Mouse (Mus musculus) heart, postnatal 10 days (tissue): Measurements from ENCODE around the gene Abhd4. TPM values are rescaled to one million over a fixed set of nuclear protein-coding genes. Genes with fewer than 3 reads are reported as not detected.
"Not testable (repeated sequence)": the region's sequence is repeated elsewhere in the genome, so short reads cannot be mapped to it uniquely, and the experiment has no call there.

Experiments
- DNase-seq, 2 experiments: peaks; one replicate each; pipeline ENCODE4 v3.0.0; 2021
- intact Hi-C: fragments of 180-260 bp; cut with DNase I; formaldehyde crosslinking; loops from one replicate; pipeline ENCODE4 v1.15.1; 2025
- total RNA-seq, 2 experiments: library from RNA; stranded (reverse); gene quantifications; 2 replicates each; pipeline ENCODE4 v1.2.3; 2021

Gene Abhd4
- total RNA-seq, 2 experiments from 2014 or later: 55.9 to 67.1 TPM

DNA sequence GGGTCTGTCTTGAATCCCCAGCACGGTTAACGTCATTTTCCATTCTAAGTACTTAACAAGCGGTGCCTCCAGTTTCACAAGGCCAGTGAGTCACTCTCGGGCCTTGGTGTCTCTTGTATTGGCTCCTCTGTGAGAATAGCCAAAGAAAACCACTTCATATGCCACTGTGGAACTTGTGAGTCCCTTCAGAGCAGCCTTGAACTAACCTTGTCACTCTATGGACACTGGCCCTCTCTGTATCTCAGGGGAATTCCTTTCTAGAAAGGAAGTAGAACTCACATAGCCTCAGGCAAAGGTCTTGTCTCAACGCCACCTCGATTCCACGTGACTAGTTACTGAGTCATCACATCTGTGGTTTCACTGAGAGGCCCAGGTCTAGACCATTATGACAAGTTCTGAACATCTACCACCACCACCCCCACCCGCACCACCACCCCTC is 31.7 kb upstream of the Abhd4 start:
- DNase-seq: no peak
- intact Hi-C loops: no loop called here

DNA sequence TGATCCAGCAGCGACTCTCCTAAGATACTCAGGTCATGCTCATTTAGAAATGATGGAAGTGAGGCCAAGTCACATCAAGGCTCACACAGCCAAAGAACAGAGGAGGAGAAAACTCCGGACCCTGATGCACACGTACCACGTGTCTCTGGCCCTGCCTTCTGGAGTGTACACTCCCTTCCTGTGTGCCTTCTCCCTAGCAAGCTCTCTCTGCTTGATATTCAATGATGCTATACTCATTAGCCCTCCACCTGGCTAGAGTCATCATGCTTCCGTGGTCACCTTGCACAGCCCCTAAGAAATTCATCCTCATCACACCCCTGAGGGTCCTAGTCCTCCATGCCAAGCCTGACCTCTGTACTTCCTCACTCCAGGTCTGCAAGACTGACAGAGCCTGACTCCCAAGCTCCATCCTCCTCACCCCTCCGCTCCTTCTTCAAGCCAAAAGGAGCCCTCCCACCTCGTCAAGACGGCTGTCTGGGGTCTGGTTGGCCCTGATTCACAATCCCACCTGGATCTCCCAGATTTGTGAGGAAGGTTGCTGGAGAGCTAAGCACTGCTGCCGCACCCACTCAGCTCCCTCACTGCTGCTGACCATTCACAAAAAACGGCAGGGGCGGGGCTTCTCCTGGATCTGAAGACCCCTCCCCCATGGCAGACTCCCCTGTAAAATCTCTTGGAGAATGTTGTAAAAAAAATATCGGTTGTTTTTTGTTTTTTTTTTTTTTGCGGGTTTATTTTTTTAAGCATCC is 30.5 kb upstream of the Abhd4 start:
- intact Hi-C loops: no loop called here
- DNase-seq: no peak

DNA sequence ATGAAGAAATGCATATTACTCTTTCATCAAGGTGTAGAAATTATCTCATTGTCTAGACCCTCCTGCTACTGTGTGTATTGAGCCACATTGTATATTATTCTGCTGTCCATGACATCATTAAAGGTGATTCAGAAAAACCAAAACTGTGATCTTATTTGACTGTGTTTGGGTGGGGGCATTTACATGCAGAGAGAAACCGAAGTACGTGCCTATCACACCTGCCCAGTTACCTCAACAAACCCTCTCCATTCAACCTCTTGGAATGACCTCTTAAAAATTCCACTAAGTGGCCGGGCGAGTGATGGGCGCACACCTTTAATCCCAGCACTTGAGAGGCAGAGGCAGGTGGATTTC is 29.9 kb upstream of the Abhd4 start:
- intact Hi-C loops: no loop called here
- DNase-seq: no peak

DNA sequence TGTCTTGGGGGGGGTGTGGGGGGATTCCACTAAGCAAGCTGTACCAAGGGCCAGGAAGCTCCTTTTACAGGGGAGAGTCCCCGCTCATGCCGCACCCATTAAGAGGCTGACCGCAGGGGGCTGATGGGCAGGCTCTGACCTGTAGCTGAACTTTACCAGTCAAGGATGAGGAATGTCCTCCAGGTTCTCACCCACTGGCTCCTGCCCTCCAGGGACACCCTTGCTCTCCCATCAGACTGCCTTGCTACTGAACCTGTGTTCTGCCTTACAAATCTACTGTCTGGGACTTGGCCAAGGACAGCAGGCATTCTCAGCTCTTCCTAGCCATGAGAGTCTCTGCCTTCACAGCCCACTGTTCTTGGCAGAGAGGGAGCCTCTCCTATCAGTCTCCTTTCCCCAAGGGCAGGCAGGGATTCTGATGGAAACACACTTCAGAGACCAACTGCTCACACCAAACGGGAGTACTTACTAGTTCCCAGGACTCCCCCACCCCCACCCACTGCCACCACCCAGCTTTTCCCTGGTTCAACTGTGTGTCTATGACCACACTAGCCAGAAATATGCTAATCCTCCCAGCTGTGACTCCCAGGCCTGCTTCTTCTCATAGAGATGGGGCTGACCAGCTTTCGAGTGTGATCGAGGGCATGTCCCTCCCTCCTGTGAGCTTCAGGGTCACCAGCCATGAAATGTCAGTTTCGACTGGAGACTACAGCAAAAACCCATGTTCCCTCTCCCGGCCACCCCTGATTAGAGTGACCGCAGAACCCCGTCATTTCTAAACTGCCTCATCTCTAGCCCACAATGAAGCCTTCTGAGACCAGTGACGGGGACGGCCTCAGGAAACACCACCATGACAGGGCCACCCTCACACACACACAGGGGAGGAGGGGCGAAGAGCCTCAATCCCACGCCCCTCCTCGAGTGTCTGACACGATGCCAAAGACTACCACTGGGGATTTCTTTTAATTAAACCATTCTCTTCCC is 29.2 kb upstream of the Abhd4 start:
- peak; percentile 54 to 56 for DNase-seq

DNA sequence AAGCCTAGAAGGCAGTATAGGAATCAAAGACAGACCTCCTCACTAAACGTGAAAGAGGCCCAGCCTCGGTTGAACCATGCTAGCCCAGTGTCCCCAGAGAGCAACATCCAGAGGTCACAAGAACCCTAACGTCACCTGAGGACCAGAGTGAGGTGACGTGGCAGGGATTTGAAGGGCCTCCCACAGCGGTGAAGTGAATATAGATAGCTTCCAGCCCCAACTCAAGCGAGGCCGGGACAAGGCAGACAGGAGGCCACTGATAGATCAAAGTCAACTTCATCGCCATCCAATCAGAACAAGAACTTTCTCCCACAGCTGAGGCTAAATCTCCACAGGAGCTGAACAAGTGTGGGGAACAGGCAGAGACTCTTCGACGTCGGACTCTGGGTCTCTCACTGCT is 28.3 kb upstream of the Abhd4 start:
- intact Hi-C loops: loop anchor here (5.0 kb wide), 2 partner anchors 163 to 417 kb away; partner anchors contain the start of genes Cdh24 and Gm17606
- no peak for DNase-seq

More for the DNA sequence above, 29.2 kb upstream of the Abhd4 start:
- intact Hi-C loops: loop anchor here (5.0 kb wide), 2 partner anchors 162 to 418 kb away; partner anchors contain the start of genes Cdh24 and Gm17606

DNA sequence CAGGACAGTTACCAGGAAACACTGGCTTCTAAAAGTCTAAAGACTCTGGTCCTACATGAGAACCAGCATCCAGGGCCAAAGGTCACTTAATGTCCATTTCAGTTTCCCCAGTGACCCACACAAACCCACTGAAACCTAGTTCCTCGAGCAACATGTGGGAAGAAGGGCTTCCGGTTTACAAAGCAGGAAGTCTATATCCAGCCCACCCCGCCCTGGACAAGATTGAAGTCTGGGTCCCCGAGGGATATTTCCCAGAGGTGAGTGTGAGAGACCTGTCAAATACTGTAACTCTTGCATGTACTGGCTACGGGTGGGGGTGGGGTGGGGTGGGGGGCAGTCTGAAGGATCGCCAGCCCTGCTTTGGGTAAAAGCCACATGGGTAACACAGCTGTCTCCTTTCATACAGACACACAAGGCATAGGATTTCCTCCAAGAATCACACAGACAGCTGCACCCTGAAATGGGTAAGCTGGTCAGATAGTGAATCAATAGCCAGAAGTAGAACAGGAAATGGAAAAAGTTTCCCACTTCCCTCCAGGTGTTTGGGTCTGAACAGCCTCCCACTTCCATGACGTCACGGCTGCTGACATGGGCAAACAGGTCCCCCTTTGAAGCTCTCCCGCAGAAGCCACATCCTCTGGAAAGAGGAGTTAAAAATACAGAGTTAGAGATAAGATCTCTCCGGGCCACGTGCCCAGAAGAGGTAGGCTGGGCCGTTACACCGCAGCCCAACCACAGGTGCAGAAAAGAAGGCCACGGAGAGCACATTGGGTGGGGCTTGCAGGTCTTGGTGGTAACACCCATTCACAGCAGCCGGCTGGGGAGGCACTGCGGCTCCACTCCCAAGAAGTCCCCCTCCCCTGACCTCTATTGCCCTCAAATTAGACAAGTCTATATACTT is 26.8 kb upstream of the Abhd4 start:
- intact Hi-C loops: loop anchor here (5.0 kb wide), 2 partner anchors 165 to 415 kb away; partner anchors contain the start of genes Cdh24 and Gm17606
- DNase-seq: peak; percentile 72 to 79

DNA sequence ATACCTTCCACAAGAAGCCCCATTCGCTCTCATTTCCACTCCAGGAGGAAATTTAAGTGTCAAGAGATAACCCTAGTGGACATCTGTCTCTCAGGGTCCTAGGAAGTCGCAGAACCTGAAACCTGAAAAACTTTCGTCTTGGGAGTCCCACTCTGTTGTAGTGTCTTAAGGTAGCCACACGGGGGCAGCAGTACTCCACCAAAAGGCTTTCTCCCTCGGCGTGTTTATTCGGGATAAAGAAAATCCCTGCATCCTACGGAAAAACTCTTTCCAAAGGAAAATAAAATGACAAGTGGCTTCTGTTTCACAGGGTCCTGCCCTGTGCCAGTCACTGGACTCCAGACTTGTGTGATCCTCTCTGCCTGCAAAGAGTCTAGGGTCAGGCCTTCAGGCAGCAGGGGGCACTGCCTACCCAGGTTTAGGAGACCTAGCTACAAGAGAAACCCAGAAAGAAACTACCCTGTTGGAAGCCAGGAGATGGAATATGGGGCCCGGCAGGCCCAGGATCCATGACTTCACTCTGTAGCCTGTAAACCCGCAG is 26.0 kb upstream of the Abhd4 start:
- intact Hi-C loops: loop anchor here (1.0 to 5.0 kb wide), 5 partner anchors 166 to 414 kb away; partner anchors contain the start of genes Cdh24 and Gm17606
- peak; percentile 80 to 84 for DNase-seq

DNA sequence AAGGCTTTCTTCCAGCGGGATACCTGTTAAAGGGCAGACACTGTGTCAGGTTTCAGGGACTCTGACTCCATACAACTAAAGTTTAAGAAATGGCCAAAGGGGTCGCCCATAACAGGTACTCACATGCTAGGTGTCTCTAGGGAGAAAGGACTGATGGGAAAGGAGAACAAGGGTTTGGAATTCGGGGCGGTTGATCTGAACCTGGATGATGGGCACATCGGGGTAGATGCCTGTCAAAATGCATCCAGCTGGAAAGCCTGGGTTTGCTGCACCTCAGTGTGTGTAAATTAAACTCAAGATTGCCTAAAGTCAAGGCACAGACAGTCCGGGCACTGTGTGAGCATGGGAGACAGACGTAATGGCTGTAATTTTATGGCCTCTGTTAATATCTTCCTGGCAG is 25.5 kb upstream of the Abhd4 start:
- intact Hi-C loops: loop anchor here (1.0 to 5.0 kb wide), 5 partner anchors 166 to 414 kb away; partner anchors contain the start of genes Cdh24 and Gm17606
- no peak for DNase-seq

DNA sequence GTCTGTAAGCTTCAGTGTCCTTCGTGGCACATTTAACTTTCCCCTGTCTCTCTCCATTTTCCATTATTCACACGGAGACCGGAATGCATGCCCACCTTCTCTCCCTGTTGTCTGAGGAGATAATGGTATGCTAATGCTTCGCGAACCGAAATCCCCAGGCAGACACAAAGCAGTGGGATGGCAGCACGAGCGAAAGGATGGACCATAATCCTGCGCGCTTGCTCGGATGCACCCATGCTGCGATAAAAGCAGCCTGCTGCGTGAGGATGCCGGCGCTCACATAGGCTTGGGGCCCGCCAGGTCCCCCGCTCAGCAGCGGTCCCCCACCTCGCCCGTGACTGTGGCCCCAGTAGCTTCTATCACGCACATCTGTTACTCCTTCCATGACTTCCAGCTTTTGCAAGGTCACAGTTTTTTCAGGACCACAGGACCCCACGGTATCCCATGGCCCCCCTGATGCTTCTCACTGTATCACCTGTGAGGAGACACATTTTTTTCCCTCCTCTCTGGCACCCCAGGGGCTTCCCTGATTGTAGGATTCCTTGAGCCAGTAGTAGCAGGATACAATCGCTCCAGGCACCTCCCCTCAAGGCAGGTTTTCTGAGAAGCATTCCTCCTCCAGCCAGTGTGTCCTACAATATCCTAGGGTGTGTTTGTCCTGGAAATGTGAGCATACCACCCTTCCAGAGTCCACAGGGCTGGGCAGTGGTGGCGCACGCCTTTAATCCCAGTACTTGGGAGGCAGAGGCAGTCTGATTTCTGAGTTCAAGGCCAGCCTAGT is 24.9 kb upstream of the Abhd4 start:
- DNase-seq: no peak
- intact Hi-C loops: loop anchor here (1.0 to 5.0 kb wide), 5 partner anchors 167 to 413 kb away; partner anchors contain the start of genes Cdh24 and Gm17606

DNA sequence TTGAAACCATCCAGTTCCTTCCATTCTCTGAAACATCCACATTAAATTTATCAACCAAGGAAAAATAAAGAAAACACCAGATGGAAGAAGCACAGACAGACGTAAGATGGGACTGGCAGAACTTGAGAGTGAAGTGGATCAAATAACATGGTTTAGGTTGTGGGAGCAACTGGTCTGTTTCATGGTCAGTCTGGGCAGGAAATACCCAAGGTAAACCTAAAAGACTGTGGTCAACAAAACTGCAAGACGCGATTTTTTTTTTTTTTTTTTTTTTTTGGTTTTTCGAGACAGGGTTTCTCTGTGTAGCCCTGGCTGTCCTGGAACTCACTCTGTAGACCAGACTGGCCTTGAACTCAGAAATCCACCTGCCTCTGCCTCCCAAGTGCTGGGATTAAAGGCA is 24.1 kb upstream of the Abhd4 start:
- not testable (repeated sequence) for DNase-seq
- intact Hi-C loops: loop anchor here (2.0 to 5.0 kb wide), 3 partner anchors 168 to 412 kb away; partner anchors contain the start of genes Cdh24 and Gm17606

DNA sequence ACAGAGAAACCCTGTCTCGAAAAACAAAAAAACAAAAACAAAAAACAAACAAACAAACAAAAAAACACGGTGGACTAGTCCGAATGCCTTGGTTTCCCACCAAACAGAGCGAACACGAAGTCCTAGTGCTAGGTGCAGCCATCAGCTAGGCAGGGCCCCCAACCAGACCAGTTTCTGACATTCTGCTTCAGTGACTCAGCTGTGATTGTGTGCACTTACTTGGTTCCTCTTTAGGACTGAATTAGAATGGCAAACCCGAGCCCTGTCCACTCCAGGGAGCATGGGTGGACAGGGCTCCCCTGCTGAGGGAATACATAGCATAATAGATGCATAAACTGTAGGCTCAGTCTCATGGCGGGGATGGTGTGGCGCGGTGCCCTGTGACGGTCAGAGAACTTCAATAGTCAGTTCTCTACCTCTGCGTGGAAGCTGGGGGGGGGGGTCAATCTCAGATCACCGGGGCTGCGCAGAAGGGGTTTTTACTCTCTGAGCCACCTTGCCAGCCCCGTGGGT is 23.3 kb upstream of the Abhd4 start:
- DNase-seq: no peak
- intact Hi-C loops: no loop called here

DNA sequence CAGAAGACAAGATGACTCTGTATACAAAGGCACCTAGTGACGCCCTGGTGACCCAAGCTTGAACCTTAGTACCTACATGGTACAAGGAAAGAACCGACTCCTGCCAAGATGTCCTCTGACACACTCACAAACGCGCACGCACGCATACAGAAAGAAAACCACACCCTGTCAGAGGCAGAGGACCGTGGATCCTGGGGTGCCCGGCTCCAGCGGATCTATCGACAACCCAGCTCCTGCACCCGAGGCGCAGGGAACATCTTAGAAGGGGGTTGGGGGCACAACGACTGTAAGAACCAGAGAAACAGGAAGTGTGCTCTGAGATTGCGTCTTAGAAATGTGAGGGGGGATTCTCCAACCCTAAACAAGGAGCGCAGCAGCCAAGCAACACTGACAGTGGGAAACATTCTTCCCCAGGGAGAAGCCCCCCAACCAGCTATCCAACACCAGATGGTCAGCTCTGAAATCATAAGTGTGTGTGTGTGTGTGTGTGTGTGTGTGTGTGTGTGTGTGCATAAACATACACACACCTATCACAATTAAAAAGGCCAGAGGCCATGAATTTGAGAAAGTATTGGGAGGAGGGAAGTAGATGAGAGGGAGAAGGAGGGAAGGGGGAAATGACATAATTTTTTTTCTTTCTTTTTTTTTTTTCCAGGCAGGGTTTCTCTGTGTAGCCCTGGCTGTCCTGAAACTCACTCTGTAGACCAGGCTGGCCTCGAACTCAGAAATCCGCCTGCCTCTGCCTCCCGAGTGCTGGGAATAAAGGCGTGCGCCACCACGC is 22.6 kb upstream of the Abhd4 start:
- intact Hi-C loops: no loop called here
- DNase-seq: no peak

DNA sequence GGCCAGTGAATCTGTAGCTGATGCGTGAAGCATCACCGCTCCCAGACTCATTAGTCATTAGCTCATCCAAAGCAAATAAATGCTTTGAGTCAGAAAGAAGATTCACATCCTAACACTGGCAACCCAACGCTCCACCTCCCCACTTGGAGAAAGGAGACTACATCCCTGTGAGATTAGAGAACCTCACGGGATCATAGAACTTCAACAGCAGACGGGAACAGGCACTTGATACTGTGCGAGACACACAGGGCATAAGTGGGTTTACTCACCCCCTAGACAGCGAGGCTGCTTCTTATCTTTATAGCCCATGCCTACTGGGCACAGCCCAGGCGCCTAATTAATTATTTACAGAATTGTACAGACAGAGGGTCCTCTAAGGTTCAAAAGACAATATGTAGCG is 21.8 kb upstream of the Abhd4 start:
- intact Hi-C loops: no loop called here

DNA sequence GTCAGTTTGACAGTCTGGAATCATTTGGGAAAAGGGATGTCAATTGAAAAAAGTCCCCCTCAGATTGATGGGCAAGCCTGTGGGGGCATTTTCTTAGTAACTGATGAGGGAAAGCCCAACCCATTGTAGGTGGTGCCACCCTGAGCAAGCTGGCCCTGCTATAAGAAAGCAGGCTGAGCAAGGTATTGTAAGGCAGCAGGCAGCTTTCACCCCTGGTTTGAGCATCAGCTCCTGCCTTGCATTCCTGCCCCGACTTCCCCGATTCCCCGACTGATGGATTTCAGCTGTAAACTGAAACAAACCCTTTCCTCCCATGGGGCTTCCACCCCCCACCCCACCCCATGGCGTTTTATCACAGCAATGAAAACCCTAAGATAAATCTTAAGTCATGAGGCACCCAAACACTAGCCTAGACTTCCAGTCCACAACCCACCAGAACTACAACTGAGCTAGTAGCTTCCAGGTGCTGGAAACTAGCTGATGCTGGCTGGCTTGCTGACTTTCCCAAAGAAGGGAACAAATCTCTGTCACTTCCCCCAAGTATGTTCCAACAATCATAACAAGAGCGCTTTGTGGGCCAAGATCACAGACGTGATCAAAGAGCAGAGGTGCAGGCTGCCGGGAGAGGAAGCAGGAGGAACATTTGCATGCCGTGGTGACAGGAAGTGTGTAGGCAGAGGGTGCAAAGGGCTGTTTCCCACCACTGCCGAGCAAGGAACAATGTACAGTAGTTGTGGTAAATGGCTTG is 21.0 kb upstream of the Abhd4 start:
- DNase-seq: peak; percentile 71
- intact Hi-C loops: no loop called here

More for the DNA sequence above, 21.8 kb upstream of the Abhd4 start:
- DNase-seq: no peak

DNA sequence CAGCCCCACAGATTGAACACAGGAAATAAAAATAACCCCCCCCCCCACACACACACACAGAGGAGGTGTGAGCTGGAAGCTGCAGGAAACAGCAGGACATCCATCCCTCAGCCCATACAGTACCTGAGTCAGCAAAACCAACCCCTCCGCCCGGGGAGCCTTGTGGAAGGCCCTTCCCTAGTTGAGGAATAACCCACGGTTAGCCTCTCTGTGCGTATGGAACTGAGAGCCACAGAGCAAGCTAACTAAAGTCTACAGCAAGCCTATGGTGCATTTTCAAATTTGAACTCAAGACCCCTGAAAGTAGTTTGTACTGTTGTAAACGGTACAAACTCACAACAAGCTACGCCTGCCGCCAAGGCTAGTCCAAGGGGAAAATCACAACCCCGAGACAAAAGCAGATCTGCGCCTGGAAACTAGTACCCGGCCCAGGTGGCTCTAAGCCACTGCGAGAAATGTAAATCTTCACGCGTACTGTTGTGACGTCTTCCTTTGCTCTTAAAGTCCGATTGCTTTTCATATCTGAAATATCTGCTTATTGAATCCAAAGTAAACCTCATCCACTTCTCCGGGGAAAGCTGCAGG is 20.3 kb upstream of the Abhd4 start:
- intact Hi-C loops: no loop called here
- DNase-seq: peak; percentile 18 to 39

DNA sequence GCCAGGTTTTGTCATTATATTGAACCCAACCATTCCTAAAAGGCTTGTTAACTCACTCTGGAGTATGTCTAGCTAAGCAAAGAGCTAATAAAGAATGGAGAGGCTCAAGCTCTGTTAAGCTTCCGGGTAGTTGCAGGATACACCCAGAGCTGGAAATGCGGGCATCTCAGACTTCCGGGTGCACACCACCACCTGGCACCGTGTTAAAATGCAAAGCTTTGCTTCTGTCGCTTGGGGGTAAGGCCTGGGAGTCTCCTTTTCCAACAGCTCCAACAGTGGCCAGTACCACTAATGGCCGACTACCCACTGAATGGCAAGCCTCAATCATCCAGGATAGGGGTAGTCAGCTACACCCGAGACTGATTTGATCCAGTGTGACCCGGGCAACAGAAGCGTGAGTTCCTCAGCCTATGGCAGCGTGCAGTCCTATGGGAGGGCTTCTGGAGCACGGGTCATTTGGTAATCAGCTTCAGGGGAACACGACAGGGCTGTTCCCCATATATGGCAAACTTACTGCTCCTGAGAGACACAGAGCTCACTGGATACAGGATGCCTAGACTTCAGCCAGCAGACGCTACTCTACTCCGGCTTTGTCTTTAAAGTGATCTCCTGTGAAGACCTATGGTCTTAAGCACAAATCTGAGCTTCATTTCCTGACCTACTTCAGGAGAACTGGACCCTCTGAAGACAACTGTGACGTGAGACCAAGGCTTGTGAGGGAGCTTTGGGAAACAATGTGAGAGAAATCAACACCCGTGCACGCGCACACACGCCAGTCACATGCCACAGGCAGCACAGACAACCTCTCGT is 19.6 kb upstream of the Abhd4 start:
- intact Hi-C loops: loop anchor here (5.0 kb wide), 2 partner anchors 93 to 128 kb away; partner anchors contain the start of gene Oxa1l

More for the DNA sequence above, 19.6 kb upstream of the Abhd4 start:
- no peak for DNase-seq
